Comparison of ENCODE assay signal across 7 mouse cellular contexts in genomic region chr13:98926958-98927242, GRCm38 (mm10). TPM values are rescaled to one million over a fixed set of nuclear protein-coding genes. Genes with fewer than 3 reads are reported as not detected.
DNase-seq lines count a peak whose midpoint lies in the region; ATAC-seq and TF ChIP-seq lines count a peak whose summit lies in the region.

No protein-coding gene starts in this region.

- no peak for TF ChIP-seq CTCF in embryonic fibroblast, embryonic 13.5 days (IDR thresholded peaks at IDR 0.05; ENCODE audit: borderline replicate concordance, insufficient read depth, low read length)

- H3K4me3 ChIP-seq in lung, embryonic 16.5 days (ENCODE audit: low read length) = peak overlapping the region; percentile 97
- peak overlapping the region; percentile 42; the same call in 1 of the 2 replicates for H3K4me3 ChIP-seq in embryonic fibroblast, embryonic 13.5 days (ENCODE audit: insufficient read depth, low read length)
- peak overlapping the region; percentile 99 for H3K4me3 ChIP-seq in limb, embryonic 12.5 days (replicated peaks)
- H3K4me3 ChIP-seq in stomach, embryonic 14.5 days (ENCODE audit: low read depth, low read length) = peak overlapping the region; percentile 100

- 61% methylated on average over 3 of the region's 3 CpGs for WGBS in lung, embryonic 16.5 days
- WGBS in limb, embryonic 12.5 days = 85% methylated on average over 3 of the region's 3 CpGs
- 71% methylated on average over 3 of the region's 3 CpGs for WGBS in stomach, embryonic 14.5 days

- H3K36me3 ChIP-seq in lung, embryonic 16.5 days (ENCODE audit: control insufficient read depth, insufficient read depth, low read length) = no peaks in the 10 kb centered on the region; the same call in 1 of the 2 replicates
- H3K36me3 ChIP-seq in limb, embryonic 12.5 days = peaks cover 15% of the 10 kb centered on the region
- no peaks in the 10 kb centered on the region; the same call in 1 of the 2 replicates for H3K36me3 ChIP-seq in stomach, embryonic 14.5 days (ENCODE audit: control insufficient read depth, insufficient read depth, low read length)

- no peaks in the 10 kb centered on the region for H3K9me3 ChIP-seq in lung, embryonic 16.5 days (ENCODE audit: control insufficient read depth, low read length)
- no peaks in the 10 kb centered on the region for H3K9me3 ChIP-seq in limb, embryonic 12.5 days
- H3K9me3 ChIP-seq in stomach, embryonic 14.5 days (ENCODE audit: control insufficient read depth, low read depth, low read length) = no peaks in the 10 kb centered on the region

- peak overlapping the region; percentile 96 for H3K27ac ChIP-seq in lung, embryonic 16.5 days (ENCODE audit: low read length)
- peak overlapping the region; percentile 42; the same call in 1 of the 2 replicates for H3K27ac ChIP-seq in embryonic fibroblast, embryonic 13.5 days (ENCODE audit: insufficient read depth, low read length)
- peak overlapping the region; percentile 98 for H3K27ac ChIP-seq in limb, embryonic 12.5 days
- H3K27ac ChIP-seq in stomach, embryonic 14.5 days (ENCODE audit: low read length) = peak overlapping the region; percentile 99

- peak overlapping the region; percentile 76 for H3K4me2 ChIP-seq in lung, embryonic 16.5 days (ENCODE audit: low read depth, low read length)
- H3K4me2 ChIP-seq in limb, embryonic 12.5 days = peak overlapping the region; percentile 67
- H3K4me2 ChIP-seq in stomach, embryonic 14.5 days (replicated peaks; ENCODE audit: low read depth, low read length) = peak overlapping the region; percentile 72; the same call in 1 of the 2 replicates

- no peaks in the 10 kb centered on the region for H3K27me3 ChIP-seq in lung, embryonic 16.5 days (ENCODE audit: control insufficient read depth, insufficient read depth, low read depth, low read length)
- no peaks in the 10 kb centered on the region for H3K27me3 ChIP-seq in limb, embryonic 12.5 days
- H3K27me3 ChIP-seq in stomach, embryonic 14.5 days (ENCODE audit: control insufficient read depth, insufficient read depth, low read length) = no peaks in the 10 kb centered on the region

- no peak for ATAC-seq in lung, embryonic 16.5 days (ENCODE audit: low read depth)
- ATAC-seq in limb, embryonic 12.5 days (ENCODE audit: insufficient number of reproducible peaks, insufficient read depth, low FRiP score, low TSS enrichment, low read depth) = no peak
- no peak for ATAC-seq in stomach, embryonic 14.5 days (ENCODE audit: insufficient number of reproducible peaks, insufficient read depth, low FRiP score, low read depth)
- ATAC-seq in erythroid progenitor cell, adult 5-6 weeks (replicated peaks; ENCODE audit: low FRiP score, poor library complexity, severe bottlenecking) = no peak

- no peak for TF ChIP-seq POLR2A in embryonic fibroblast, embryonic 13.5 days (IDR thresholded peaks at IDR 0.05; ENCODE audit: low read depth, low read length)

- H3K9ac ChIP-seq in lung, embryonic 16.5 days (ENCODE audit: low read length) = peak overlapping the region; percentile 100
- no peak overlapping the region; the same call in 1 of the 2 replicates for H3K9ac ChIP-seq in limb, embryonic 12.5 days (replicated peaks)
- no peak overlapping the region for H3K9ac ChIP-seq in stomach, embryonic 14.5 days (replicated peaks; ENCODE audit: low read depth, low read length)

- DNase-seq in lung, postnatal 14 days = no peak
- no peak for DNase-seq in cerebellum, adult 11 months

- peaks cover 15% of the 10 kb centered on the region for H3K4me1 ChIP-seq in lung, embryonic 16.5 days (replicated peaks; ENCODE audit: control insufficient read depth, insufficient read depth, low read length)
- peaks cover 6% of the 10 kb centered on the region for H3K4me1 ChIP-seq in embryonic fibroblast, embryonic 13.5 days (ENCODE audit: control insufficient read depth, insufficient read depth, low read length)
- peaks cover 6% of the 10 kb centered on the region for H3K4me1 ChIP-seq in limb, embryonic 12.5 days (replicated peaks)
- 0 out of 2 replicates have a peak, but pooled peaks cover 4% of the 10 kb centered on the region for H3K4me1 ChIP-seq in stomach, embryonic 14.5 days (ENCODE audit: control insufficient read depth, insufficient read depth, low read length)

RNA-seq across cellular contexts. Expression of gene Tnpo1, which starts 0.7 kb away (rescaled TPM):
- polyA plus RNA-seq in lung, embryonic 16.5 days (2015; fragmentation: Nextera tagmentation; extraction: Ambion mirVana) = 48.1 and 51.0 TPM in 2 replicates
- polyA plus RNA-seq in embryonic fibroblast, embryonic 13.5 days (2011; ENCODE audit: insufficient read length, low read depth, missing spikeins) = 146 and 157 TPM in 2 replicates
- polyA plus RNA-seq in limb, embryonic 12.5 days (2016; fragmentation: Nextera tagmentation; extraction: Ambion mirVana) = 77.0 and 77.6 TPM in 2 replicates
- 74.6 and 75.1 TPM in 2 replicates for polyA plus RNA-seq in stomach, embryonic 14.5 days (2014; fragmentation: Nextera tagmentation; extraction: Ambion mirVana)
- 45.3 and 46.9 TPM in 2 replicates for total RNA-seq in erythroid progenitor cell, adult 5-6 weeks (2015; ENCODE audit: low replicate concordance)
- 33.6 and 38.2 TPM in 2 replicates for total RNA-seq in erythroid progenitor cell, adult 5-6 weeks (2017; ENCODE audit: low replicate concordance)

RNA-seq across cellular contexts. Expression of gene 1700024P04Rik, which starts 57.5 kb away (rescaled TPM):
- not detected in 2 replicates for polyA plus RNA-seq in lung, embryonic 16.5 days (2015; fragmentation: Nextera tagmentation; extraction: Ambion mirVana)
- polyA plus RNA-seq in embryonic fibroblast, embryonic 13.5 days (2011; ENCODE audit: insufficient read length, low read depth, missing spikeins) = not detected in 2 replicates
- not detected in 2 replicates for polyA plus RNA-seq in limb, embryonic 12.5 days (2016; fragmentation: Nextera tagmentation; extraction: Ambion mirVana)
- not detected in 2 replicates for polyA plus RNA-seq in stomach, embryonic 14.5 days (2014; fragmentation: Nextera tagmentation; extraction: Ambion mirVana)
- not detected in 2 replicates for total RNA-seq in erythroid progenitor cell, adult 5-6 weeks (2015; ENCODE audit: low replicate concordance)
- not detected in 2 replicates for total RNA-seq in erythroid progenitor cell, adult 5-6 weeks (2017; ENCODE audit: low replicate concordance)

Comparison
In these comparisons a context has a peak if more than half of its experiments do, and no peak if none do; other contexts are left out.
1. H3K27ac ChIP-seq: peak in every context shown above with its lines; median percentile 99 in stomach, embryonic 14.5 days; 98 in limb, embryonic 12.5 days; 96 in lung, embryonic 16.5 days; 42 in embryonic fibroblast, embryonic 13.5 days.
2. H3K4me3 ChIP-seq: peak in every context shown above with its lines; median percentile 100 in stomach, embryonic 14.5 days; 99 in limb, embryonic 12.5 days; 97 in lung, embryonic 16.5 days; 42 in embryonic fibroblast, embryonic 13.5 days.